ENCODE assay signal across 8 mouse cellular contexts in genomic region chr19:44837426-44838205, GRCm38 (mm10).
A peak's percentile ranks its signal among the peaks of the same experiment; 100 is the strongest.
DNase-seq lines count a peak whose midpoint lies in the region; ATAC-seq lines count a peak whose summit lies in the region.

No protein-coding gene starts in this region.

- H3K9me3 ChIP-seq in lung, embryonic 15.5 days = no peaks in the 10 kb centered on the region
- H3K9me3 ChIP-seq in forebrain, embryonic 12.5 days = no peaks in the 10 kb centered on the region
- H3K9me3 ChIP-seq in intestine, embryonic 15.5 days = no peaks in the 10 kb centered on the region
- H3K9me3 ChIP-seq in midbrain, embryonic 12.5 days = no peaks in the 10 kb centered on the region

- H3K4me3 ChIP-seq in lung, embryonic 15.5 days = peak overlapping the region; percentile 48
- peak overlapping the region; percentile 49; the same call in 1 of the 2 replicates for H3K4me3 ChIP-seq in forebrain, embryonic 12.5 days (replicated peaks)
- no peak overlapping the region; the same call in 1 of the 2 replicates for H3K4me3 ChIP-seq in intestine, embryonic 15.5 days (replicated peaks)
- peak overlapping the region; percentile 49; the same call in 1 of the 2 replicates for H3K4me3 ChIP-seq in midbrain, embryonic 12.5 days

- no peak for ATAC-seq in lung, embryonic 15.5 days (ENCODE audit: borderline replicate concordance, extremely low read depth, low FRiP score, low TSS enrichment)
- no peak for ATAC-seq in forebrain, embryonic 12.5 days (ENCODE audit: low FRiP score)
- ATAC-seq in intestine, embryonic 15.5 days = no peak
- no peak for ATAC-seq in midbrain, embryonic 12.5 days (ENCODE audit: low FRiP score, low read depth)

- peak overlapping the region; percentile 81 for H3K4me2 ChIP-seq in lung, embryonic 15.5 days
- H3K4me2 ChIP-seq in forebrain, embryonic 12.5 days = peak overlapping the region; percentile 83
- H3K4me2 ChIP-seq in intestine, embryonic 15.5 days (replicated peaks) = peak overlapping the region; percentile 90
- H3K4me2 ChIP-seq in midbrain, embryonic 12.5 days (replicated peaks) = peak overlapping the region; percentile 21; the same call in 1 of the 2 replicates

- no peak for DNase-seq in lung, postnatal 25 days (ENCODE audit: low spot score)
- DNase-seq in urinary bladder, postnatal 10 days (ENCODE audit: low spot score) = no peak
- DNase-seq in layer of hippocampus, postnatal 14 days (ENCODE audit: low spot score in 2 of 2) = no peak
- no peak for DNase-seq in left cerebral cortex, adult 8-10 months (ENCODE audit: low spot score in 2 of 2)

- peaks cover 27% of the 10 kb centered on the region for H3K4me1 ChIP-seq in lung, embryonic 15.5 days
- H3K4me1 ChIP-seq in forebrain, embryonic 12.5 days = peaks cover 31% of the 10 kb centered on the region
- H3K4me1 ChIP-seq in intestine, embryonic 15.5 days (replicated peaks) = peaks cover 20% of the 10 kb centered on the region
- peaks cover 27% of the 10 kb centered on the region for H3K4me1 ChIP-seq in midbrain, embryonic 12.5 days

- H3K27me3 ChIP-seq in lung, embryonic 15.5 days = peaks cover 77% of the 10 kb centered on the region
- peaks cover 77% of the 10 kb centered on the region for H3K27me3 ChIP-seq in forebrain, embryonic 12.5 days
- H3K27me3 ChIP-seq in intestine, embryonic 15.5 days (replicated peaks) = peaks cover 70% of the 10 kb centered on the region
- H3K27me3 ChIP-seq in midbrain, embryonic 12.5 days = peaks cover 77% of the 10 kb centered on the region

- H3K27ac ChIP-seq in lung, embryonic 15.5 days = no peak overlapping the region
- no peak overlapping the region for H3K27ac ChIP-seq in forebrain, embryonic 12.5 days
- H3K27ac ChIP-seq in intestine, embryonic 15.5 days = no peak overlapping the region
- no peak overlapping the region for H3K27ac ChIP-seq in midbrain, embryonic 12.5 days (replicated peaks)

- 2% methylated on average over 37 of the region's 37 CpGs for WGBS in lung, embryonic 15.5 days
- 1% methylated on average over 37 of the region's 37 CpGs for WGBS in forebrain, embryonic 12.5 days
- WGBS in intestine, embryonic 15.5 days = 2% methylated on average over 37 of the region's 37 CpGs
- WGBS in midbrain, embryonic 12.5 days = 2% methylated on average over 37 of the region's 37 CpGs

- H3K9ac ChIP-seq in lung, embryonic 15.5 days = no peak overlapping the region
- H3K9ac ChIP-seq in forebrain, embryonic 12.5 days = no peak overlapping the region
- no peak overlapping the region for H3K9ac ChIP-seq in intestine, embryonic 15.5 days
- H3K9ac ChIP-seq in midbrain, embryonic 12.5 days (replicated peaks) = no peak overlapping the region

- H3K36me3 ChIP-seq in lung, embryonic 15.5 days = no peaks in the 10 kb centered on the region
- H3K36me3 ChIP-seq in forebrain, embryonic 12.5 days (replicated peaks) = no peaks in the 10 kb centered on the region
- no peaks in the 10 kb centered on the region for H3K36me3 ChIP-seq in intestine, embryonic 15.5 days
- no peaks in the 10 kb centered on the region for H3K36me3 ChIP-seq in midbrain, embryonic 12.5 days

Comparison
In these comparisons a context has a peak if more than half of its experiments do, and no peak if none do; other contexts are left out.
1. H3K4me2 ChIP-seq: peak in every context shown above with its lines; median percentile 90 in intestine, embryonic 15.5 days; 83 in forebrain, embryonic 12.5 days; 81 in lung, embryonic 15.5 days; 21 in midbrain, embryonic 12.5 days.